Mouse (Mus musculus) lung, postnatal 4 days (tissue): ENCODE measurements at regions not wholly inside any gene's neighbourhood (a gene's known extent, or its start where the extent isn't known, plus 50 kb on each side); places are given as distances from the start of the nearest gene placed in this dataset.
"Not testable (repeated sequence)": the region's sequence is repeated elsewhere in the genome, so short reads cannot be mapped to it uniquely, and the experiment has no call there.

Experiments
- DNase-seq, 2 experiments: peaks; one replicate each; pipeline ENCODE4 v3.0.0; 2021

DNA sequence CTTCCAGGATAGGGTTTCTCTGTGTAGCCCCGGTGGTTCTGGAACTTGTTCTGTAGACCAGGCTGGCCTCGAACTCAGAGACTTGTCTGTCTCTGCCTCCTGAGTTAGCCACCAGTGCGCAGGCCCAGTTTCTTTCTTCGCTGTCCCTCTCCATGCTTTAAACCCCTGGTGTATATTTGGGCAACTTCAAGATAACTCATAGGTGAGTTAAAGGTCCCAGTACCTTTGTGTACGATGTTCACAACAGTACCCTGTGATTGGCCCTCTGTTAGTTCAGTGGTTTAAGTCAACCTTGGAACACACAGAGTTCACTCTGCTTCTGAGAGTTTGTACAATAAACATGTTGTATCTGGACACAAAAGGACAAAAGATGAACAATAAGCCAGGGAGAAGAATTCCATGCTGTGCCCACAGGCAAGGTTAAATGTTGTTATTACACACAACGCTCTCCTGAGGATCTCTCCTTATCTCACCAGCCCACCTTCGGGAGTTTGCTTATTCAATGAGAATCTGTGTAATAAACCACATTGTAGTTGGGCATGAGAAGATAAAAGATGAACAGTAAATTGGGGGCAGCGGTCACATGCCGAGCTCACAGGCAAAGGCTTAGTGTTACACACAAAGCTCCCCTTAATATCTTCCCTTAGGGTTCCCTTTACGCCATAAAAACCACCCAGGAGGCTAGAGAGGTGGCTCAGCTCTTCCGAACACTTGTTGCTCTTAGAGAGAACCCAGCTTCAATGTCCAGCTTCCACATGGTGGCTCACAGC is 78.6 kb upstream of the Cpsf6 start:
- no peak for DNase-seq

DNA sequence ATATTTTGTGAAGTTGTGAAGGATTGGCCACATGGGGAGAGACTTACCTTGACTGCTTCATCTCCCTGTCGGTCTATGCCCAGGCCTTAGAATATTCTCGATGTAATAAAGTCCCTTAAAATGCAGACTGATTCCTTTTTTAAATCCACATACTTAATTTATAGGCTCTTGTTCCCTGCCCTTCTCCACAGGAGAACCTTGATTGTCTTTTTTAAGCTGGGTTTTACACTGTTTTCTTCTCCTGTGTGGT is 77.8 kb upstream of the Cpsf6 start:
- DNase-seq: no peak

GRCm38 (mm10) chr10:117456904-117457700 is 77.3 kb upstream of the Cpsf6 start:
- no peak for DNase-seq

- DNase-seq: no peak
Measured at GRCm38 (mm10) chr10:117456427-117456826, 76.6 kb upstream of the Cpsf6 start.

DNA sequence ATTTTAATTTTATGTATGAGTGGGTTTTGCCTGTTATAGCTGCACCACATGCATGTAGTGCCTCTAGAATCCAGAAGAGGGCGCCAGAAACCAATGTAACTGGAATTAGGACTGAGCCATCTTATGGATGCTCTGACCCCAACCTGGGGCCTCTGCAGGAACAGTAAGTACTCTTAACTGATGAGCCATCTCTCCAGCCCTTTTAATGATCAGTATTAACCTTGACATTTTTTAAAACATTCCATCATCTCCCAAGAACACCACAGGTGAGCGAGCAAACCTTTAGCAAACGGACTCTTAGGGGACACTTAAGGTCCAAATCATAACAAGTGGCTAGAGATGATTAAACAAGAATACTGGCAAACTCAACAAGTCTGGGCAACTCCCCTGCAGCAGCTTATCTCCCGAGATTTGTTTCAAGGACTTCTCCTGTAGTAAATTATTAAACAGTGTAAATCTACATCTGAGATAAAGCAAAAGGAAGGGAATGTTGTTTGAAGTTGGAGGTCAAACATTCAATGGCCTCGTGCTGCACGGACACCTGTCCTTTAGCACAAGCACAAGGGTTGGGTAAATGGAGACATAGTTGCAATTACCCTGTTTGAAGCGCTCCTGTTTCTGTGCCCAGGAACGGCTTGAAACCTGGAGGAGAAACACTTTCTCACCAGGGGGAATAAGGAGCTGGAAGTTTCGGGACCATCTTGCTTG is 75.9 kb upstream of the Cpsf6 start:
- peak; percentile 62 to 80 for DNase-seq

DNA sequence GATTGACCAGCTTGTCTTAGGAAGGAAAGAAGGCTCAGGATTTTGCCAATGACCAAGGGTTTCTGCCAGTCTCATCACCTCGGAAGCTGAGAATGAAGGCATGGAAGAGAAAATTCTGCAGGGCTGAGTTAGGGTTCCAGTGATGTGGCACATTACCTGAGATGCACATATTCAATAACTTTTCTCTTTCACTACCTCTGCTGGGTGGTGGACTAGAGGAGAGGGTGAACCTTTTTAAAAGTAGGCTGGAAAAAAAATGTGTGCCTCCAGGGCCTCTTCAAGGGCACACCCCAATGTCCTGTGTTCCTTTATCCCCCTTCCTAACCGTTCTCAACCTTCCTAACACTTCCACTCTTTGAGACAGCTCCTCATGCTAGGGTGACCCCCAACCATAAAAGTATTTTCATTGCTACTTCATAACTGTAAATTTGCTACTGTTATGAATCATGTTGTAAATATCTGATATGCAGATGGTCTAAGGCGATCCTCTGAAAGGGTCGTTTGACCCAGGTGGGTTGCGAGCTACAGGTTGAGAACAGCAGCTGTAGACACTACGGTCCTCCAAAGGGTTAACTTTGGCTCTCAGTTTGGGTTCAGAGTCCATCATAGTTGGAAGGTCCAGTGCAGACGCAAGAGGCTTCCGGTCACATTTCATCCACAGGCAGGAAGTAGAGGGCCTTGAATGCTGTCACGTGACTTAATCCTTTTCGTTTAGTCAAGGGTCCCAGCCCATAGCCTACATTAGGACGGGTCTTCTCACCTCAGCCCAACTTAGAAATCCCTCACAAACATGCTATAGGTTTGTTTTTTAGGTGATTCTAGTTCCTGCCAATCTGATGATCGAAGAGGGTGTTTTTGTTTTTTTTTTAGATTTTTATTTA is 75.1 kb upstream of the Cpsf6 start:
- DNase-seq: no peak

- DNase-seq: no peak
Measured at GRCm38 (mm10) chr10:117454171-117454500, 74.3 kb upstream of the Cpsf6 start.

GRCm38 (mm10) chr10:117453406-117454170 is 73.8 kb upstream of the Cpsf6 start:
- DNase-seq: no peak

GRCm38 (mm10) chr10:117452190-117452950 is 72.6 kb upstream of the Cpsf6 start:
- DNase-seq: peak; percentile 62 to 67

GRCm38 (mm10) chr10:117451396-117452185 is 71.8 kb upstream of the Cpsf6 start:
- no peak for DNase-seq

- DNase-seq: no peak
Measured at GRCm38 (mm10) chr10:117450631-117451030, 70.8 kb upstream of the Cpsf6 start.

DNA sequence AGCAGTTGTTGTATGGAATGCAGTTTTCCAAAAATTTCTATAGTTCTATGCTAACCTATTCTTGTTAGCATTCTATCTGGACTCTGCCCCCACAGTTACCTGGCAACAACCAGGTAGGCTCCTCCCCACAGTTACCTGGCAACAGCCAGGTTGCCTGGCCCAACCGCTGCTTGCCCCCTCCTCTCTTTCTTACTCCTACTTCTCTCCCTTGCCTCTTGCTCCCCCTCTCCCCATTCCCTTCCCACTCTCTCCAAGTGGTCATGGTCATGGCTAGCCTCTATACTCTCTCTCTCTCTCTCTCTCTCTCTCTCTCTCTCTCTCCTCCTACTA is 70.4 kb upstream of the Cpsf6 start:
- no peak for DNase-seq

DNA sequence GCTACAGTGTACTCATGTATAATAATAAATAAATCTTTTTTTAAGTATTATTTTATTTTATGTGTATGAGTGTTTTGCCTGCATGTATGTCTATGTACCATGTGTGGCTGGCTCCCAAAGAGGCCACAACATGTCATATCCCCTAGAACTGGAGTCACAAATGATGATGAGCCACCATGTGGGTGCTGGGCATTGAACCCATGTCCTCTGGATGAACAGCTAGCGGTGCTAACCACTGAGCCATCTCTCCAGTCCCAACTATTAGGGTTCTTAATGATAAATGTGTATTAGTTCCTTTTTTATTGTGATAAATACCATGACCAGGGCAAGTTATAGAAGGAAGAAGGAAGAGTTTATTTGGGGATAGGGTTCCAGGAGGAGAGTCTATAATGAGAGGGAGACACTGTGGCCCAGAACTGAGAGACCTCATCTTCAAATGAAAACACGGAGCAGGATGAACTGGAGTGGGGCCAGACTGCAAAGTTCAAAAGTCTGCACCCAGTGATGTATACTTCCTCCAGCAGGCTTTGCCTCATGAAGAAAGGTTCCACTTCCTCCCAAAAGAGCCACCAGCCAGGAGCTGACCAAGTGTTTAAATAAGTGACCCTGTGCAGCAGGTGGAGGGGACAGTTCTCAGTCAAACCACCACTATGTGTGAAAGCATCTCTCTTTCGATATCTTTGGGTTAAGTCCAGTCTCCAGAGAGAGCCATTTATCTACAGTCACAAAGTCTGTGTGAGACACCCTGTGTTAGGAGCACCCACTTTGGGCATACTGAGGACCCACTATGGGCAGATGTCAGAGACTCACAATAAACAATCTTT is 69.8 kb upstream of the Cpsf6 start:
- no peak for DNase-seq

DNA sequence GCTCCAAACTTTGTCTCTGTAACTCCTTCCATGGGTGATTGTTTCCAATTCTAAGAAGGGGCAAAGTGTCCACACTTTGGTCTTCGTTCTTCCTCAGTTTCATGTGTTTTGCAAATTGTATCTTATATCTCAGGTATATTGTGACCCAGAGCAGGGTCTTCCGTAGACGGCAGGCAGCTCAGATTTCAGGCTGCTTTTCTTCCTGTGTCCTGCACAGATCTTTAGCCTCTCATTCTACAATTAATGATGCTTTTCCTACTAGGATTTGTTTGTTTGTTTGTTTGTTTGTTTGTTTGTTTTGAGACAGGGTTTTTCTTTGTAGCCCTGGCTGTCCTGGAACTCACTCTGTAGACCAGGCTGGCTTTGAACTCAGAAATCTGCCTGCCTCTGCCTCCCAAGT is 69.0 kb upstream of the Cpsf6 start:
- not testable (repeated sequence) for DNase-seq

- no peak for DNase-seq
Measured at GRCm38 (mm10) chr10:117447626-117448025, 67.8 kb upstream of the Cpsf6 start.

DNA sequence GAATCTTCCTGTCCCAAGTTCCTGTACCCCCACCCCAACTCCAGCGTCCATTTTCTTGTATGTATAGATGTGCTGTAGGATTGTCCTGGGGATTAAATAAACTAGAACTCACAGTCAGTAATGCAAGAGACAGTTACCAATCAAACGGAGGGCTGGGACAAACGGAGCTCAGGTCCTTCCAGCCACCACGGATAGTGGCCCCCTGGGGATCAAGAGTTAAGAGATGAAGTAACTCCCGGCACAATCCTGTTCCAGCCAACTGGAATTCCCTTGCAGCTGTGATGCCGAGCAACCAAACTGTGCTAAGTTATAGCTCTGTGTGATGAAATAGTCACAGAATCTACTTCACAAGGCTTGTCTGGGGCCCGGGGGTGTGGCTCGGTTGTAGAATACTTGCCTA is 67.4 kb upstream of the Cpsf6 start:
- no peak for DNase-seq

GRCm38 (mm10) chr10:117446776-117447175 is 67.0 kb upstream of the Cpsf6 start:
- no peak for DNase-seq

GRCm38 (mm10) chr10:117445801-117446490 is 66.1 kb upstream of the Cpsf6 start:
- DNase-seq: no peak

GRCm38 (mm10) chr10:117445181-117445790 is 65.5 kb upstream of the Cpsf6 start:
- DNase-seq: no peak
